Mouse (Mus musculus): ENCODE results near the gene Csrnp3. TPM values are rescaled to one million over a fixed set of nuclear protein-coding genes. Genes with fewer than 3 reads are reported as not detected.
"Not testable (repeated sequence)": the region's sequence is repeated elsewhere in the genome, so short reads cannot be mapped to it uniquely, and the experiment has no call there.

The Csrnp3 gene
- 0.02 TPM in 1 of 2 replicates, not detected in the other for polyA plus RNA-seq (2012; rRNA removed)

DNA sequence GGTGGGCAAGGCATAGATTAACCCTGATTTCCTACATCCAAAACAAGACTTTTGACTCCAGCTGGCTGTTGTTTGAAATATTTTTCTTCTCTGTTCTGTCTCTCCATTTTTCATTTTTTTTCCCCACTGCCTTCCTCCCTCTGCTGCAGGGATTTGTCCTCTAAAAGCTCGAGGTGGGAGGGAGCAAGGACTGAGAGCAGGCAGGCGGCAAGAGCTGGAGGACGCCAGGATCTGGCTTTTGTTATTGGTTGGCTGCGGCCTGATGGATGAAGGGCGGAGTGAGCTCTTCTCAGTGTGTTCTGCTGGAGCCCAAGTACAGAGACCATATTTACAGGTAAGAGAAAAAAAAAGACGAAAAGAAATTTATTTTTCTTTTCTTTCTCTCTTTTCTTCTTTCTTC is at the start of gene Csrnp3:
Gene Csrnp3 (plus strand): TSS at position 217 of the 400 bp plus-strand sequence.
- no peak for DNase-seq
- no peaks in the 10 kb centered on the region; the same call in 1 of the 2 replicates for H3K4me1 ChIP-seq (ENCODE audit: control insufficient read depth, insufficient read depth, low read length)
- no peak within 1 kb of the TSS for H3K4me3 ChIP-seq (replicated peaks; ENCODE audit: extremely low read depth, low read depth, low read length)
- TF ChIP-seq POLR2A (IDR thresholded peaks at IDR 0.05; ENCODE audit: borderline replicate concordance, extremely low read depth, low read depth, low read length) (no peak), CTCF (IDR thresholded peaks at IDR 0.05; ENCODE audit: insufficient read depth, low read length) (no peak)
- WGBS, result 10% methylated on average over 6 of the region's 6 CpGs

DNA sequence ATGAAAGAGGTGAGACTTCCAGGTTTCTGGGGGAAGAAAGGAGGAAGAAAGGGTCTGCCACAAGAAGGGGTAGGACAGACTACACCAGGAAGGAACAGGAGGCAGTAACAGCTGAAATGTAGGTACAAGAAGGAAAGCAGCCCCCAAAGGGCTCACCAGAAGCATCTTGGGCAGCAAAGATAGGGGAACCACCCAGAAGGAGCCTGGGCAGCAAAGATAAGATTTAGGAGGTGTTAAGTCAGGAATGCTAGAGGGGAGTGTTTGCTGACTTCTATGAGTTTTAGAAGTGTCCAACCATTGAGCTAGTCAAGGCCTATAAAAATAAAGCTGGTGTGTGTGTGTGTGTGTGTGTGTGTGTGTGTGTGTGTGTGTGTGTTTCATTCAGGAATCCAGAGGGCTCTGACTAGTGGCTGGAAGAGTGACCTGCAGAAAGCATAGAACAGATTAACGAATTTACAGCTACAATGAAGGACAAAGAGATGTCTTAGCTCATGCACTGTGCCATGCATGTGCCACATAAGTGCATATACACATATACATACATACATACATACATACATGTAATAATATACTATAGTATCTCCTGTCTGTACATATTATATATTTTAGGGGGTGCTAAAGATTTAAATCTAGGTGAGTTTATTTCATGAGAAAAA is 44.4 kb upstream of the Csrnp3 start:
- no peaks in the 10 kb centered on the region for H3K4me1 ChIP-seq (ENCODE audit: control insufficient read depth, insufficient read depth, low read length)
- WGBS, result 88% methylated on average over 1 of the region's 1 CpGs
- no peak overlapping the region for H3K4me3 ChIP-seq (replicated peaks; ENCODE audit: extremely low read depth, low read depth, low read length)
- no peak for DNase-seq
- no peak for TF ChIP-seq CTCF (IDR thresholded peaks at IDR 0.05; ENCODE audit: insufficient read depth, low read length)
- no peak for TF ChIP-seq POLR2A (IDR thresholded peaks at IDR 0.05; ENCODE audit: borderline replicate concordance, extremely low read depth, low read depth, low read length)

DNA sequence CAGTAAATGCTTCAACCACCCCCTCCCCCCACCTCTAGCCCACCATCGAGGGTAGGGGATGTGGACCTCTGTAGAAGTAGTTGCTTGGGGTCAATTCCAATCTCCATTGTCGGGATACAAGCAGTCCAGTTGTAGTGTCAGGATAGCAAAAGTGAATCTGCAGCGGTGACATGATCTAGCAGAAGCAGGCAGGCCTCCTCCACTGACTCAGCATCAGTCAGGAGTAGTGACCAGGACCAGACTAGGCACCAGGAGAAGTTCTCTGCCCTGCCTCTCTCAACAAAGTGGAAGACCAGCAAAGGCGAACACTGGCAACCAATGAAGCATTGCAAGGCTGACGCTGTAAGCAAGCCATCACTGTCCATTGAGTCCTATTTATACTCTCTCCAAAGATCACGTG is 39.0 kb upstream of the Csrnp3 start:
- DNase-seq, result no peak

DNA sequence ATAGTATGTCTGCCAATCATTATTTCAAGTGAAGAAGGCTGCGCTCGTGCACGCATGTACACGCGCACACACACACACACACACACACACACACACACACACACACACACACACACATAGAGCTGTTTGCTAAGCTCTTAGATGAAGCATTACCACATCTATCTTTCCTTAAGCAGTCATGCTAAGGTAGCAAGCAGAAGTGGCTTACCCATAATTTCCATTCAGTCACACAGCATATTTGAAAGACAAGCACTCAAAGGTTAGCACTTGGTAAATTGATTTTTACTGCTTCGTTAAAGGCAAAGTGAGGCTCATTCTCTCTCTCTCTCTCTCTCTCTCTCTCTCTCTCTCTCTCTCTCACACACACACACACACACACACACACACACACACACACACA is 34.4 kb upstream of the Csrnp3 start:
- not testable (repeated sequence) for H3K4me1 ChIP-seq (ENCODE audit: control insufficient read depth, insufficient read depth, low read length); DNase-seq; H3K4me3 ChIP-seq (replicated peaks; ENCODE audit: extremely low read depth, low read depth, low read length)
- WGBS, result 74% methylated on average over 6 of the region's 6 CpGs

More for the DNA sequence above, 39.0 kb upstream of the Csrnp3 start:
- TF ChIP-seq POLR2A (IDR thresholded peaks at IDR 0.05; ENCODE audit: borderline replicate concordance, extremely low read depth, low read depth, low read length) (no peak), CTCF (IDR thresholded peaks at IDR 0.05; ENCODE audit: insufficient read depth, low read length) (no peak)
- WGBS, result 88% methylated on average over 6 of the region's 6 CpGs
- H3K4me3 ChIP-seq (replicated peaks; ENCODE audit: extremely low read depth, low read depth, low read length), result no peak overlapping the region
- no peaks in the 10 kb centered on the region for H3K4me1 ChIP-seq (ENCODE audit: control insufficient read depth, insufficient read depth, low read length)

DNA sequence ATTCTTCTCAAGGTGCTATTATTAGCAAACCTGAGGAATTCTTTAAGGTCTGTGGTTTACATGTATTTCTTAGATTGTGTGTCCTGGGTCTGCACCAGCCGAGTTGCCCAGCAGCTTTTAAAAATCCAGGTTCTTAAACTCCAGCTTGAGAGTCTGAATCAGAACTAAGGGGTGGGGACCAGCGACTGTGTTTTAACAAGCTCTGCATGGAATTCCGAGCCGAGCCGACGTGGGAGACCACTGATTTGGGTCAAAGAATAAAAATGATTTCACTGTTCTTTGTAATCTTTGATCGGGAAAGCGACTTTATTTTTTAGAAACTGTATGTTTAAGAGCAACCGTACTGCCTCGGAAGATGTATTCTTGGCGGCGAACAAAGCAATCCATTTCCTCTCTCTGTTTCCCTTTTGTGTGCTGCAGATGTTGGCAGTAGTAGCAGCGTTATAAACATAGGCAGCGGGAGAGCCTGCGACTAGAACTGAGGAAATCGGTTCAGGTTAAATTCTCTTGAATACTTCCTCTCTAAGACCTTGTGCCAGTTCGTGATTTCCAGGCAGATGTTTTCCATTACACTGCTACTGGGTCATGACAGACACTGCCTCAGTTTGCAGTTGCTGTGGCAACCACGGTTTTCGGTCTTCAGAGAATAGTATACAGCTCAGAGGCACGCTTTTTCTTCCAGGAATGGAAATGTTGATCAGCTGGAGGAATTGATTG is 27.3 kb upstream of the Csrnp3 start:
- Histone ChIP-seq H3K4me3 (replicated peaks; ENCODE audit: extremely low read depth, low read depth, low read length) (peak overlapping the region; percentile 44), H3K4me1 (ENCODE audit: control insufficient read depth, insufficient read depth, low read length) (no peaks in the 10 kb centered on the region; the same call in 1 of the 2 replicates)
- no peak for TF ChIP-seq POLR2A (IDR thresholded peaks at IDR 0.05; ENCODE audit: borderline replicate concordance, extremely low read depth, low read depth, low read length)
- no peak for TF ChIP-seq CTCF (IDR thresholded peaks at IDR 0.05; ENCODE audit: insufficient read depth, low read length)
- WGBS, result 14% methylated on average over 20 of the region's 20 CpGs
- DNase-seq, result no peak

DNA sequence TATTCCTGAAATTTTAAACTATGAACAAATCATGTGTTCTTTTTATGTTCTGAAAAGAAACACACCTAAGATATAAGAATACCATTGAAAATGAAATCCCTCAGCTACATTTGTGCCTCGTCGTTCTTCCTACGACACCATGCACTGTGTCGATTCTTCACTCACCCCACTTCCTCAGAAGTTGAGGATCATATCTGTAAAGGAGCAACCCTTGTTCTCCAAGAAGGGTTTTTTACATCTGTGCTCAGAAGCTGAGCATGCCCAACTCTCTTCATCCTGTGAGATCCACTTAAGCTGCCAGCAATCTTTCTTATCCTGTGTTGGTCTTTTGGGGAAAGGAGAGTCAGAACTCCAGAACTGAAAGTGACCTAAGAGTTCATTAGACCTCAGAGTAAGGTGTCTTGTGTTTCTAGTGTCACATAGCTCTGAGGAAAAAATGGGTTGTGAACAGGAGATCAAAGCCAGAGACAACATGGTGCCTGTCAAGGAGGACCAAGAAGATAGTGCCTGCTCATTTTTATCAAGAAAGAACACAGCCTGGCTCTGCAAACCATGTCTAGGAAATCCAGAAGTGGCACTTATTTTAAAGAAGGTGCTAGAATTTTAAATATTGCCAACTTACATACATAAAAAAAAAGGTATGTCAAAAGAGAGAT is 25.3 kb upstream of the Csrnp3 start:
- Histone ChIP-seq H3K4me1 (ENCODE audit: control insufficient read depth, insufficient read depth, low read length) (no peaks in the 10 kb centered on the region; the same call in 1 of the 2 replicates), H3K4me3 (replicated peaks; ENCODE audit: extremely low read depth, low read depth, low read length) (no peak overlapping the region)
- TF ChIP-seq CTCF (IDR thresholded peaks at IDR 0.05; ENCODE audit: insufficient read depth, low read length) (no peak), POLR2A (IDR thresholded peaks at IDR 0.05; ENCODE audit: borderline replicate concordance, extremely low read depth, low read depth, low read length) (no peak)
- 90% methylated on average over 4 of the region's 4 CpGs for WGBS
- DNase-seq, result no peak

DNA sequence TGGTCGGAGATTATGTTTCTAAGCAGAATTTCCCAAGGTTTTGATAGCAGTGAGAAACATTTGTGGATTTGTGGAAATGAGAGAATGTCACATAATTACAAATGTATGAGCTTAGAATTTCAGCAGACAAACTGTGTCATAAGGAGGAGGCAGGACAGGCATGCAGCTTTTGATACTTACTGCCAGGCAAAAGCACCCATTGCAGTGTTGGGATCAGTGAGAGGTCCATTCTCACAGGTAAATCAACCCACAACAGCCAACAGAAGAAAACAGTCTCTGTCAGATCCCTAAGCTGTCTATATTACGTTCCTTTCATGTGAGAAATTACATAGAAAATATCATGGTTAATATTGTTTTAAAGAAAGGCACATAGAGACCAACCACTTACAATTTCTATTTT is 19.3 kb upstream of the Csrnp3 start:
- no peak for TF ChIP-seq POLR2A (IDR thresholded peaks at IDR 0.05; ENCODE audit: borderline replicate concordance, extremely low read depth, low read depth, low read length)
- no peak for TF ChIP-seq CTCF (IDR thresholded peaks at IDR 0.05; ENCODE audit: insufficient read depth, low read length)
- no peak for DNase-seq
- Histone ChIP-seq H3K4me3 (replicated peaks; ENCODE audit: extremely low read depth, low read depth, low read length) (no peak overlapping the region), H3K4me1 (ENCODE audit: control insufficient read depth, insufficient read depth, low read length) (no peaks in the 10 kb centered on the region)
- 92% methylated on average over 2 of the region's 2 CpGs for WGBS

DNA sequence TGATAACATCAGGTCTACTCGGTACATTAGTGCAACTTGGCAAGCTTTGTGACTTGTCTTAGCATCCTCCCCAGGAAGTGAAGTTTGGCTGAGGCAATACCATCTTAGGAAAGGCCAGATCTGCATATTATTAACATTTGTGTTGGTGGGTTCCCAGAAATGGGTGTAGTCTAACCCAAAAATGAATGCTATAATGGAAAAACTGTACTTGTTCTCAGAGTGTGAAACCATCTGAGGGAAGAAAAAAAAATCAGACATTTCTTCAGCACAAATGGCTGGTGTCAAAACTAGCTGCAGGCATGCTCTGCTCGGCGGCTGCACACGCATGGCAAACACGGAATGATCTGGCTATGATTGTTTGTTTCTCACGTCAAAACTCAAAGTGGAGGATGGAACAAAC is 18.8 kb upstream of the Csrnp3 start:
- no peak for DNase-seq
- H3K4me1 ChIP-seq (ENCODE audit: control insufficient read depth, insufficient read depth, low read length), result no peaks in the 10 kb centered on the region
- 66% methylated on average over 6 of the region's 6 CpGs for WGBS
- no peak overlapping the region for H3K4me3 ChIP-seq (replicated peaks; ENCODE audit: extremely low read depth, low read depth, low read length)
- TF ChIP-seq CTCF (IDR thresholded peaks at IDR 0.05; ENCODE audit: insufficient read depth, low read length) (no peak), POLR2A (IDR thresholded peaks at IDR 0.05; ENCODE audit: borderline replicate concordance, extremely low read depth, low read depth, low read length) (no peak)

DNA sequence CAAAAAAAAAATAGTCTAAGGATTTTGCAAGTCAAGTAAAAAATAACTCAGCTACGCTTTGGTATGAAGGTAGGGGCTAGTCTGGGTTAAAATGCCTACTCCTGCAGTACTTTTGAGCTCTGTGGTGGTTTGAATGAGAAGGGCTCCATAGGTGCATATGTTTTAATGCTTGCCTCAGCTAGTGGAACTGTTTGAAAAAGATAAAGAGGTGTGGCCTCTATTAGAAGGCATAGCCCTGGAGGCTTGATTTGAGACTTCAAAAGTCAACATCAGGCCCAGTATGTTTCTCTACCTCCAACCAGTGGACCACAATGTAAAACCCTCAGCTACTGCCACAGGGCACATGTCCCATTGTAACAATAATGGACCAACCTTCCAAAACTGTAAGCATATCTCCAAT is 16.9 kb upstream of the Csrnp3 start:
- H3K4me1 ChIP-seq (ENCODE audit: control insufficient read depth, insufficient read depth, low read length), result no peaks in the 10 kb centered on the region
- H3K4me3 ChIP-seq (replicated peaks; ENCODE audit: extremely low read depth, low read depth, low read length), result no peak overlapping the region
- 94% methylated on average over 1 of the region's 1 CpGs for WGBS
- DNase-seq, result no peak
- TF ChIP-seq CTCF (IDR thresholded peaks at IDR 0.05; ENCODE audit: insufficient read depth, low read length) (no peak), POLR2A (IDR thresholded peaks at IDR 0.05; ENCODE audit: borderline replicate concordance, extremely low read depth, low read depth, low read length) (no peak)
